Mouse (Mus musculus) liver, adult 2 months (tissue): ENCODE measurements around the gene Mtss1l. TPM values are rescaled to one million over a fixed set of nuclear protein-coding genes. Genes with fewer than 3 reads are reported as not detected.
A peak's percentile ranks its signal among the peaks of the same experiment; 100 is the strongest.

Source experiments
- DNase-seq: peaks from one replicate; pipeline ENCODE4 v3.0.0-alpha.2; 2011; ENCODE audit warnings: low read depth, low spot score; ENCODE audit errors: extremely low read depth
- H3K27ac ChIP-seq: fragments of 200-500 bp; replicated peaks from 2 replicates; pipeline ENCODE4 v1.5.1; 2012; ENCODE audit warnings: low read depth, mild to moderate bottlenecking, control low read depth, inconsistent platforms, low read length; ENCODE audit not compliant: insufficient read depth
- H3K27me3 ChIP-seq: fragments of 200-500 bp; 2 replicates; pipeline ENCODE4 v1.6.1; 2012; ENCODE audit warnings: mild to moderate bottlenecking, moderate library complexity, low read length, inconsistent platforms; ENCODE audit not compliant: control insufficient read depth, insufficient read depth
- H3K36me3 ChIP-seq: fragments of 200-500 bp; 2 replicates; pipeline ENCODE4 v1.6.1; 2012; ENCODE audit warnings: low read length, inconsistent platforms; ENCODE audit not compliant: control insufficient read depth, insufficient read depth
- H3K4me1 ChIP-seq: fragments of 200-500 bp; 2 replicates; pipeline ENCODE4 v1.6.1; 2011; ENCODE audit warnings: low read length; ENCODE audit not compliant: control insufficient read depth, insufficient read depth
- H3K4me3 ChIP-seq: fragments of 200-500 bp; 2 replicates; pipeline ENCODE4 v1.5.1; 2011; ENCODE audit warnings: low read depth, mild to moderate bottlenecking, control low read depth, low read length, moderate library complexity; ENCODE audit not compliant: insufficient read depth
- H3K79me2 ChIP-seq: fragments of 200-500 bp; 2 replicates; pipeline ENCODE4 v1.6.1; 2012; ENCODE audit warnings: inconsistent platforms, mild to moderate bottlenecking, low read length, moderate library complexity; ENCODE audit not compliant: control insufficient read depth, insufficient read depth
- H3K9ac ChIP-seq: fragments of 200-500 bp; 2 replicates; pipeline ENCODE4 v1.6.1; 2012; ENCODE audit warnings: low read depth, mild to moderate bottlenecking, control low read depth, inconsistent platforms, low read length
- CTCF ChIP-seq: fragments of 200-500 bp; IDR thresholded peaks from 2 replicates; pipeline ENCODE4 v1.5.1; 2011; ENCODE audit warnings: low read depth, low read length, control low read depth
- POLR2A ChIP-seq: fragments of 200-500 bp; IDR thresholded peaks from 2 replicates; pipeline ENCODE4 v1.6.1; 2011; ENCODE audit warnings: low read length, control low read depth; ENCODE audit not compliant: insufficient read depth; ENCODE audit errors: extremely low read depth
- WGBS: fragments of 180-500 bp; shearing (Covaris S2); methylation state at CpG from one replicate; pipeline ENCODE4 v1.1.7; 2018; 5-methylcytosine and 5-hydroxymethylcytosine counted together
- polyA plus RNA-seq: library from polyadenylated mRNA; depleted of rRNA; stranded (reverse); fragments of >200 nt; gene quantifications from 2 replicates; pipeline ENCODE4 v1.2.3, GENCODE M21; 2012
- total RNA-seq: library from RNA; depleted of rRNA; stranded (reverse); fragments of >200 nt; gene quantifications from 2 replicates; pipeline ENCODE4 v1.2.3, GENCODE M21; 2014

Gene Mtss1l
- total and polyA plus RNA-seq, 2 experiments, result 0.55 to 3.7 TPM

DNA sequence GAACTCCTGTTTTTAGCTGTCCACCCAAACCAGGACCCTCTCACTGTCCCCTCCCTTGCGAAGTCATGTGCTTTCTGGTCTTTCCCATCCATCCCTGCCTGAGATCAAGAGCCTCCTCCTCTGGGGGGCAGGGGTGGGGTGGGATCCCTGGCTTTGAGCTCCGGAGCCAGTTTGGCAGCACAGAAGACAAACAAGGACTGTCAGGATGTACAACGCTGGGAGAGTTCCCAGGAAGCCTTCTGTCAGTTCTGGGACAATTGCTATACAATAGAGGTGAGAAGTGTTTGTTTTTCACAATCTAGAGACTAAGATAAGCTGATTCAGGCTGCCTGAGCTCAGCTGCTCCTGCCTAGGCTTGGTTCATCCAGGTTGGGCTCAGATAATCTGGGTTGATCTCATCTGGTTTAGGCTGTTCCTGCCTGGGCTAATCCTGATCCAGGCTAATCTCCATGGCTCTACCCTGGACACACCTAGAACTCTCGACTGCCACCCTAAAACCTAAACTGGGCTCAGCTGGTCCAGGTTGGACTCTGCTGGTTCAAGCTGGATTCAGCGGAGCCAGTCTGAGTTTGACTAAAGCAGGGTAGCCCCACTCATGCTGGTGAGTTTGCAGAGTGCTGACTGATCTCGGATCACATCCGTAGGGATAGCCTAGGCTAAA is 39.1 kb downstream of the Mtss1l start:
- Histone ChIP-seq H3K36me3 (no peaks in the 10 kb centered on the region), H3K79me2 (no peaks in the 10 kb centered on the region), H3K9ac (no peak overlapping the region), H3K4me1 (no peaks in the 10 kb centered on the region), H3K27ac (no peak overlapping the region), H3K27me3 (no peaks in the 10 kb centered on the region), H3K4me3 (no peak overlapping the region)
- no peak for DNase-seq
- no peak for TF ChIP-seq CTCF
- no peak for TF ChIP-seq POLR2A
- WGBS, result 61% methylated on average over 7 of the region's 7 CpGs

DNA sequence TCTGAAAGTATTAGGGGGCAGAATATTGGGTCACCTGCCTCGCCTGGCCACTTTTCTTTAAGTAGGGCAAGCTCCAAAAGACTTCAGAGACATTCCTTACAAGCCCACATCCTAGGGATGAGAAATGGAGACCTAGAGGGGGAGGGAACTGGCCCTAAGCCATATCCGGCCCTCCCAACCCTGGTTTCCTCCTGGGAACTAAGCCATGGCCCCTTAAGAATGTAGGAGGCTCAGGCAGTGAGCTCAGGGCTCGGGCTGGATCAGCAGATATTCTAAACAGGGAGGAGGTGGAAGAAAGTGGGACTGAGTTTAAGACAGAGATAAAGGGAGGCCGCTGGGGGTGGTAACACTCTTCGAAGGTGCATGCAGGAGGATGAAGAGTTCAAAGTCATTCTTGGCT is 39.9 kb downstream of the Mtss1l start:
- Histone ChIP-seq H3K4me1 (no peaks in the 10 kb centered on the region), H3K79me2 (no peaks in the 10 kb centered on the region), H3K4me3 (no peak overlapping the region), H3K36me3 (no peaks in the 10 kb centered on the region), H3K27me3 (no peaks in the 10 kb centered on the region), H3K27ac (no peak overlapping the region; the same call in 1 of the 2 replicates), H3K9ac (no peak overlapping the region)
- DNase-seq, result peak; percentile 18
- TF ChIP-seq POLR2A, result no peak
- no peak for TF ChIP-seq CTCF
- WGBS, result 61% methylated on average over 5 of the region's 5 CpGs

DNA sequence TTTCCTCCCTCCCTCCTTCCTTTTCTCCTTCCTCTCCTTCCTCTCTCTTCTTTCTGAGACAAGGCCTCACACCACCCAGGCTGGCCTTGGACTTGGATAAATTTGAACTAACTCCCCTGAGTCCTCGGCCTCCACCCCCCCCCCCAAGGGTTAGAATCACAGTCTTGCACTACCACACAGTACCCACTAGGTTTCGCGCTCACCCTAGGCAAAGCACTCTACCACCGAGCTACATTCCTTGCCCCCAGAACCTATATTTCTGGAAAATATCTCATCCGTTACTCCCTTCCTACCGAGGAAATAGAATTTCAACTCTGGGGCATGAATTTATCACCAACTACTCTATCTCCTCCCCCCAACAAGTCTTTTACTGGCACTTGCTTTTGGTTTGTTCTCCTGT is 40.7 kb downstream of the Mtss1l start:
- H3K79me2 ChIP-seq, result no peaks in the 10 kb centered on the region
- no peak for DNase-seq
- no peak overlapping the region for H3K27ac ChIP-seq
- H3K9ac ChIP-seq, result no peak overlapping the region
- H3K4me3 ChIP-seq, result no peak overlapping the region
- H3K36me3 ChIP-seq, result no peaks in the 10 kb centered on the region
- 71% methylated on average over 6 of the region's 6 CpGs for WGBS
- H3K27me3 ChIP-seq, result no peaks in the 10 kb centered on the region
- H3K4me1 ChIP-seq, result no peaks in the 10 kb centered on the region
- TF ChIP-seq POLR2A, result no peak
- TF ChIP-seq CTCF, result peak; percentile 22; the same call in 1 of the 2 replicates

DNA sequence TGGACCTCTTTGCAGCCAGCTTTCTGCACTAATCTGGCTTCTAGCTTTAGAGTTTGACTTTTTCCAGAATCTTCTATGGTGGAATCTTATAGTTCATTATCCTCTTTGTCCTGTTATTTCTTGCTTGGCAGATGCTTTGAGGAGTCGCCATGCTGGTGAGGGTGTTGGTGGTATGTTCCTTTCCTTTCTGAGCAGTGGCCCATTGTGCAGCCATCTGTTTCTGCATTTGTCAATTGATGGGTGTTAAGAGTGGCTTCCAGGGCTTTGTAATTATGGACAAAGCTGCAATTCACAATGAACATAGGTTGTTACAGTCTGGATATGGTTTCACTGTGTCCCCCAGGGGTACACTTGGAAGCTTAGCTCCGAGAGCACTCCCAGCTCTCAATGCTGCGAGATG is 43.4 kb downstream of the Mtss1l start:
- Histone ChIP-seq H3K27ac (no peak overlapping the region), H3K79me2 (no peaks in the 10 kb centered on the region), H3K27me3 (no peaks in the 10 kb centered on the region), H3K36me3 (no peaks in the 10 kb centered on the region), H3K4me3 (no peak overlapping the region), H3K9ac (no peak overlapping the region), H3K4me1 (no peaks in the 10 kb centered on the region)
- 93% methylated on average over 3 of the region's 3 CpGs for WGBS
- DNase-seq, result no peak
- no peak for TF ChIP-seq CTCF
- TF ChIP-seq POLR2A, result no peak

DNA sequence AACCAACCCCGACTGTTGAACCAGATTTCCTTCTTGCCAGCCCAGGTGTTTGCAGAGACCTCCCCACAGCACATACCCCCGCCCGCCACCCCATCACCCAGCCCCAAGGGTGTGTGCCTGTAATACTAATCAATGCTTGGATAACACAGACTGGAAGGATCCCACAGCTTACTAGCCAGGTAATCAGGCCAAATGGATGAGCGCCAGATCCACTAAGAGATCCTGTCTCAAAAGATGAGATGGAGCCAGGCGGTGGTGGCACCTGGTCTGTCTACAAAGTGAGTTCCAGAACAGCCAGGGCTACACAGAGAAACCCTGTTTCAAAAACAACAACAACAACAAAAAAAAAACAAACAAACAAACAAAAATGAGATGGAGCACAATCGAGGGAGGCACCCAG is 46.0 kb downstream of the Mtss1l start:
- no peaks in the 10 kb centered on the region for H3K79me2 ChIP-seq
- H3K36me3 ChIP-seq, result no peaks in the 10 kb centered on the region
- peak; percentile 33 for DNase-seq
- WGBS, result 53% methylated on average over 6 of the region's 6 CpGs
- no peak overlapping the region for H3K4me3 ChIP-seq
- no peak overlapping the region for H3K27ac ChIP-seq
- H3K4me1 ChIP-seq, result no peaks in the 10 kb centered on the region
- no peak for TF ChIP-seq CTCF
- no peak for TF ChIP-seq POLR2A
- no peaks in the 10 kb centered on the region for H3K27me3 ChIP-seq
- H3K9ac ChIP-seq, result no peak overlapping the region

DNA sequence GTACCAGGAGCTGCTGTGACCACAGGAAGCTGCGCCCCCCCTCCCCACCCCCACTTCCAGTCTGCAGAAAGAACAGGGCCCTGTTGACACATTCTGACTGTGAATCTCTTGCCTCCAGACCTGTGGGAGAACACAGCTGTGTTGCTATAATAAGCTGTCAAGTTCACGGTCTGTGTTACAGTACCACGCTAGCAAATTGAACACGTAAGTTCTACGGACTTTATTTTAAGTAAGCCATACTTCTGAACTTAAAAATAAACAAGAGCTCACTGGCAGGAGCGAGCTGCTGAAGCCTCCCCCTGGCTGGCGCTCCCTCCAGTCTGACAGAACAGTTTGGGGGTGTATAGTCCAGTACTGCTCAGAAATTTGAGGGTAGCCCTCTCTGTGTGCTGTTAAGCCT is 51.2 kb downstream of the Mtss1l start:
- no peak for DNase-seq
- H3K9ac ChIP-seq, result no peak overlapping the region
- 79% methylated on average over 7 of the region's 7 CpGs for WGBS
- H3K4me1 ChIP-seq, result no peaks in the 10 kb centered on the region
- H3K27me3 ChIP-seq, result no peaks in the 10 kb centered on the region
- TF ChIP-seq CTCF (no peak), POLR2A (no peak)
- no peak overlapping the region for H3K4me3 ChIP-seq
- no peaks in the 10 kb centered on the region for H3K79me2 ChIP-seq
- no peaks in the 10 kb centered on the region for H3K36me3 ChIP-seq
- H3K27ac ChIP-seq, result no peak overlapping the region
